Mouse (Mus musculus) intestine, postnatal 0 days (tissue): ENCODE measurements around the gene Efhd1. TPM values are rescaled to one million over a fixed set of nuclear protein-coding genes. Genes with fewer than 3 reads are reported as not detected.
A peak's percentile ranks its signal among the peaks of the same experiment; 100 is the strongest.

Experiments used
- ATAC-seq: fragments of 200-750 bp; cut with Nextera tagmentation; 2 replicates; pipeline ENCODE4 v1.8.0; 2017; ENCODE audit warnings: mild to moderate bottlenecking, moderate TSS enrichment, moderate library complexity
- H3K27ac ChIP-seq: fragments of 300-500 bp; sonication (generic); 2 replicates; pipeline ENCODE4 v1.5.1; 2014; ENCODE audit warnings: mild to moderate bottlenecking, low read depth, low read length, moderate library complexity
- H3K27me3 ChIP-seq: fragments of 300-500 bp; sonication (generic); replicated peaks from 2 replicates; pipeline ENCODE4 v1.6.1; 2014; ENCODE audit warnings: low read length, mixed read lengths; ENCODE audit not compliant: control insufficient read depth, insufficient read depth
- H3K36me3 ChIP-seq: fragments of 300-500 bp; sonication (generic); 2 replicates; pipeline ENCODE4 v1.6.1; 2014; ENCODE audit warnings: mild to moderate bottlenecking, moderate library complexity; ENCODE audit not compliant: control insufficient read depth, insufficient read depth
- H3K4me1 ChIP-seq: fragments of 300-500 bp; sonication (generic); replicated peaks from 2 replicates; pipeline ENCODE4 v1.6.1; 2014; ENCODE audit warnings: antibody characterized with exemption, low read length, mixed read lengths; ENCODE audit not compliant: control insufficient read depth, insufficient read depth
- H3K4me2 ChIP-seq: fragments of 300-500 bp; sonication (generic); replicated peaks from 2 replicates; pipeline ENCODE4 v1.6.1; 2014; ENCODE audit warnings: low read depth, mild to moderate bottlenecking, moderate library complexity
- H3K4me3 ChIP-seq: fragments of 300-500 bp; sonication (generic); 2 replicates; pipeline ENCODE4 v1.5.1; 2014; ENCODE audit warnings: low read depth, low read length
- H3K9ac ChIP-seq: fragments of 300-500 bp; sonication (generic); 2 replicates; pipeline ENCODE4 v1.6.1; 2014; ENCODE audit warnings: mild to moderate bottlenecking, low read depth, low read length
- H3K9me3 ChIP-seq: fragments of 300-500 bp; sonication (generic); 2 replicates; pipeline ENCODE4 v1.6.1; 2016; ENCODE audit warnings: mixed run types; ENCODE audit not compliant: control insufficient read depth
- CTCF ChIP-seq: sonication (generic); IDR thresholded peaks from 2 replicates; pipeline ENCODE4 v1.5.1; 2016; ENCODE audit warnings: low read depth, mild to moderate bottlenecking, control low read depth, antibody characterized with exemption, moderate library complexity
- WGBS: fragments of 180-500 bp; shearing (Covaris S2); extraction: QIAGEN DNeasy Blood & Tissue Kit; methylation state at CpG from one replicate; pipeline ENCODE4 v1.1.7; 2014; 5-methylcytosine and 5-hydroxymethylcytosine counted together
- polyA plus RNA-seq: library from polyadenylated mRNA; unstranded; fragments of >200 nt; fragmentation: Nextera tagmentation; extraction: Ambion mirVana; gene quantifications from 2 replicates; pipeline ENCODE4 v1.2.1, GENCODE M21; 2015

Gene Efhd1
- polyA plus RNA-seq, 1 experiment from 2014 or later = 3.0 TPM

DNA sequence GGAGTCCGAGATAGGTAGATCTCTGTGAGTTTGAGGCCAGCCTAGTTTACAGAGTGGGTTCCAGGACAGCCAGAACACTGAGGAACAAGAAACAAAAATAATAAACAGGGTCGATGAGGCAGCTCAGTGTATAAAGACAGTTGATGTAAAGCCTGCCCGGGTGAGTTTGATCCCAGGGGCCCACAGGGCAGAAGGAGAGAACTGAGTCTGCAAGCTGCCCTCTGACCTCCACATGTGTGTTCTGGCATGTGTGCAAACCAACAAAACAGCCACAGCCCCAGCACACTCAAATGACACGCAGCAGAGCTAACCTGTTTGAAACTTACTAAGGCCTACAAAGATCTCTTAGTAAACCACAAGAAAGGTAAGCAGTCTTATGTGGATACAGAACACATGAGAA lies 30.8 kb downstream of the Efhd1 start:
- 36% methylated on average over 4 of the region's 4 CpGs for WGBS
- no peaks in the 10 kb centered on the region for H3K4me1 ChIP-seq
- H3K4me2 ChIP-seq = no peak overlapping the region
- no peaks in the 10 kb centered on the region for H3K36me3 ChIP-seq
- H3K27me3 ChIP-seq = no peaks in the 10 kb centered on the region
- no peak for TF ChIP-seq CTCF
- no peak for ATAC-seq
- no peak overlapping the region for H3K9ac ChIP-seq
- H3K4me3 ChIP-seq = no peak overlapping the region
- H3K9me3 ChIP-seq = no peaks in the 10 kb centered on the region
- H3K27ac ChIP-seq = no peak overlapping the region

GRCm38 (mm10) chr1:87297346-87297925 lies 33.3 kb downstream of the Efhd1 start:
- ATAC-seq = no peak
- H3K36me3 ChIP-seq = no peaks in the 10 kb centered on the region
- H3K27me3 ChIP-seq = no peaks in the 10 kb centered on the region
- 87% methylated on average over 10 of the region's 10 CpGs for WGBS
- H3K9me3 ChIP-seq = no peaks in the 10 kb centered on the region
- no peak overlapping the region for H3K27ac ChIP-seq
- H3K9ac ChIP-seq = no peak overlapping the region
- TF ChIP-seq CTCF = no peak
- H3K4me2 ChIP-seq = no peak overlapping the region
- no peak overlapping the region for H3K4me3 ChIP-seq
- no peaks in the 10 kb centered on the region for H3K4me1 ChIP-seq

DNA sequence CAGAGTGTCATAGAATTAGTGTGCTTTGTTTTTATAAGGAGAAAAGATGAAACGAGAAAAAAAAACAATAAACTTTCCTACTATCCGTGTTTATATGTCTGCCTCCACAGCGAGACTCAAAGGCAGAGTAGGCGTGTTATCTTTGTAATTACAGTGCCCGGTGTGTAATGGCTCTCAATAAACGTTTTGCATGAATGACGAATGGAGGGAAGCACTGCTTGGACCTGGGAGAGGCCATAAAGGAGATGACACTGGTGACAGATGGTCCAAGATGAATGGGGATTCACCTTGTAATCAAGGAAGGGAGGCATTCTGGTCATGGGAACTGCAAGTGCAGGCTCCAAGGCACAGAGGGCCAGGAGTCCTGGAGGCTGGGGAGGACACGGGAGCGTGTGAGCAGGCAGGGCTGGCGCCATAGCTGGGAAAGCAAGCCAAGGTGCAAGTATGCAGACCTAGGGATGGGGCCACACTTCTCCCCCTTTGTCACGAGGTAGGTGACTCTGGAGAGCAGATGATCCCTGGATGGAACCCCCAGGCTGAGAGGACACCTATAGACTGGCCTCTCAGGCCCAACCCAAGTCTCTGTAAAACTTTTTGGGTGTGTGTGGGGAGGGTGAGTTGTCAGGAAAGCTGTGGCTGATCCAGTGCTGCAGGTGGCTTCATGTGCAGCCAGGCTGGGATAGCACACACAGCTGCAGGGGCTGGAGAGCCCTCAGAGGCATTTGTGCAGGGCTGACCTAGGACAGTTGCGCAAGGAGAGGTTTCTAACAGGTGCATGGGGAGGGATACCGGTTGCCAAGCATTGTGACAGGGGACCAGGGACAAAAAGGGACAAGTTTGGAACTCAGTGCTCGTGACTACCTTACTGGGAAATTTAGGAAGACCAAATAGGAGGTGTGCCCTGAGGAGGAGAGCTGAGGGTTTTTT lies 36.5 kb downstream of the Efhd1 start:
- H3K9ac ChIP-seq = no peak overlapping the region
- no peaks in the 10 kb centered on the region for H3K27me3 ChIP-seq
- H3K36me3 ChIP-seq = no peaks in the 10 kb centered on the region
- H3K9me3 ChIP-seq = no peaks in the 10 kb centered on the region
- H3K4me2 ChIP-seq = no peak overlapping the region
- WGBS = 38% methylated on average over 14 of the region's 14 CpGs
- peak; percentile 59 for ATAC-seq
- no peak overlapping the region for H3K4me3 ChIP-seq
- no peak overlapping the region for H3K27ac ChIP-seq
- no peak for TF ChIP-seq CTCF
- H3K4me1 ChIP-seq = no peaks in the 10 kb centered on the region

GRCm38 (mm10) chr1:87301971-87302370 lies 37.8 kb downstream of the Efhd1 start:
- H3K4me3 ChIP-seq = no peak overlapping the region
- H3K4me2 ChIP-seq = no peak overlapping the region
- H3K27ac ChIP-seq = no peak overlapping the region
- no peak for TF ChIP-seq CTCF
- no peaks in the 10 kb centered on the region for H3K9me3 ChIP-seq
- no peaks in the 10 kb centered on the region for H3K27me3 ChIP-seq
- no peaks in the 10 kb centered on the region for H3K4me1 ChIP-seq
- no peaks in the 10 kb centered on the region for H3K36me3 ChIP-seq
- H3K9ac ChIP-seq = no peak overlapping the region
- ATAC-seq = no peak
- WGBS = 95% methylated on average over 2 of the region's 2 CpGs

GRCm38 (mm10) chr1:87308952-87309351 lies 44.8 kb downstream of the Efhd1 start:
- peak; percentile 77 for ATAC-seq
- no peak overlapping the region for H3K27ac ChIP-seq

GRCm38 (mm10) chr1:87309621-87310020 lies 45.5 kb downstream of the Efhd1 start:
- no peak overlapping the region for H3K4me2 ChIP-seq
- no peaks in the 10 kb centered on the region for H3K27me3 ChIP-seq
- H3K4me1 ChIP-seq = no peaks in the 10 kb centered on the region
- H3K9me3 ChIP-seq = no peaks in the 10 kb centered on the region
- no peak for TF ChIP-seq CTCF
- no peak overlapping the region for H3K27ac ChIP-seq
- ATAC-seq = no peak
- H3K9ac ChIP-seq = no peak overlapping the region
- no peak overlapping the region for H3K4me3 ChIP-seq
- H3K36me3 ChIP-seq = no peaks in the 10 kb centered on the region
- 79% methylated on average over 16 of the region's 16 CpGs for WGBS

More at GRCm38 (mm10) chr1:87308952-87309351, 44.8 kb downstream of the Efhd1 start:
- Histone ChIP-seq H3K4me2 (no peak overlapping the region), H3K27me3 (no peaks in the 10 kb centered on the region), H3K9ac (no peak overlapping the region), H3K9me3 (no peaks in the 10 kb centered on the region), H3K36me3 (no peaks in the 10 kb centered on the region), H3K4me1 (no peaks in the 10 kb centered on the region), H3K4me3 (no peak overlapping the region)
- 60% methylated on average over 3 of the region's 3 CpGs for WGBS
- TF ChIP-seq CTCF = 0 out of 2 replicates have a peak, but pooled peaks have one; percentile 14
